Mouse (Mus musculus) heart, postnatal 25 days (tissue): ENCODE measurements at regions not wholly inside any gene's neighbourhood (a gene's known extent, or its start where the extent isn't known, plus 50 kb on each side); places are given as distances from the start of the nearest gene placed in this dataset.

ENCODE experiments used
- DNase-seq: peaks from one replicate; pipeline ENCODE4 v3.0.0; 2022; ENCODE audit warnings: low spot score
- intact Hi-C: fragments of 180-260 bp; cut with DNase I; formaldehyde crosslinking; loops from one replicate; pipeline ENCODE4 v1.15.1; 2025

- DNase-seq = no peak
These were observed 263.1 kb upstream of the Ldb2 start for GRCm38 (mm10) chr5:45062567-45062966.

DNA sequence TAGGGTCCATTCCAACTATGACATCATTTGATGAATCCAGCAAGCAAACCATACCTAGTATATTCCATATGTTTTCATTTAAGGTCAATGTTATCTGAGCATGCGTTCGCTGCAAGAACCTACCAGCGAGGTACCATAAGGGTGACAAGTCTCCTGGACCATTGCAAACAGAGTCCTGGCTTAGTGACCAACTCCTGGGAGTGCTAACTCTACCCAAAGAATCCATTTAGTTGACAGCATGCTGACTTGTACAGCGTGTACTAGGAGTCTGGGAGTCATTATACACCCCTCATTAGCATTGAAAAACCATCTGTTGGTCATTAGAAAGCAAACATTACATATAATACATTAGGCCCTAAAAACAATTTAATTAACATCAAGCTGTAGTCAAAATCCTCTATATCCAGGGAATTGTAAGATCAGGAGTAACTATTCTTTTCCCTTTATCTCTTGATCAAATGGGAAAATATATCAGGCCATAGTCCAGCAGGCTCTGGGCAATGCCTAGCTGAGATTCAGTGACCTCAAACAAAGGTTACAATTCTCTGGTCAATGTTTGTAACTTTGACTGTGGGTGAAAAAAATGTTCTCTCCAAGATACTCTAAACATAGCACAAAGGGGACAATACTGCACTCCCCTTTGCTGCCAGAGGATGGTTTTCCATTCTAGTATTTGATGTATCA, 255.9 kb upstream of the Ldb2 start:
- intact Hi-C loops = no loop called here
- DNase-seq = no peak

More at GRCm38 (mm10) chr5:45062567-45062966, 263.1 kb upstream of the Ldb2 start:
- intact Hi-C loops = no loop called here

DNA sequence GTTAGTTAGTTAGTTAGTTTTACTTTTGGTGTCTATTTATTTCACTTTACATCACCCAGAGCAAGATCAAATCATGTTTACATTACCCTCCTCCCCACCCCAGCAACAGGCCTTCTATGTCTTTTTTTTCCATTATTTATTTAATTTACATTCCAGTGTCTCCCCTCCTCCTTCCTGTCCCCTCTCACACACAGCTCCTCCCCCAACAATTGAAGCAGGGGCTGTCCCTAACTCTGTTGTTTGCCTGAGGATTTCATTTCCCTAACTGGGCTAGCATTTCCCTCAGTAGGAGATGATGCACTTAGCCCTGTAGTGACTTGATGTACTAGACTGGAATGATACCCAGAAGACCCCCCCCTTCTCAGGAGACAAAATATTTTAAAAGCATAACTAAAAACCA, 249.9 kb upstream of the Ldb2 start:
- intact Hi-C loops = no loop called here
- DNase-seq = no peak

DNA sequence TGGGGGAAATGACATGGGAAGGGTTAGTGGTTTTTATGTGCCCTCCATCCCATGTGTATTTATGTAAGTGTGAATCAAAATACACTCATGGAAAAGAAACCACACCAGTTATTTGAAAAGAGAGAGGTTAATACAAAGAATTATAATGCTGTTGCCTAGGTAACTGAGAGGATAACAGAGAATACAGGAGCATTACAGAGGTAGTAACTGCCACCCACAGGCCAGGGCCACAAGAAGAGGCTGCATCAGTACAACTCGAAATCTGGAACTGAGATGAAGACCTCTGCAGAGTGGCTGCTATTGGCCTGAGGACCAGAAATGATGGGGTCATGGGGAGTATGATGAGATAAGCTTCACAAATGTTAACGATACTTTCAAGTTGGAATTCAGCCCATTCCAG, 243.4 kb upstream of the Ldb2 start:
- no peak for DNase-seq
- intact Hi-C loops = no loop called here

DNA sequence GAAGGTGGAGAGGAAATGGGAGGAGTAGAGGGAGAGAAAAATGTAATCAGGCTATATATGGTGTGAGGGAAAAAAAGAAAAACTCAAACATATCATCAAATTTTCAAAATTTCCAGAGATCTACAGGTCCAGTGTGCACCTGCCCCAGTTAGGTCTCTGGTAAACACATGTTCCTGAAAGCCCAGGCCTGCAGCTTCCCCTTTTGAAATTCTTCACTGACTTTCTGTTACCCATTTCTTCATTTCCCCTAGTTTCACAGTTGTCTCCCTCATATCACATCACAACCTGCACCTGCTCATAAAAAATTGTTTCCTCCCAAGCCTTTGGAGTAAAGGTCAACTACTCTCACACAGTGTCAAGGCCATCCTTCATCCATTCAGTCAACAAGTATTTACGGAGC, 236.9 kb upstream of the Ldb2 start:
- no peak for DNase-seq
- intact Hi-C loops = no loop called here

DNA sequence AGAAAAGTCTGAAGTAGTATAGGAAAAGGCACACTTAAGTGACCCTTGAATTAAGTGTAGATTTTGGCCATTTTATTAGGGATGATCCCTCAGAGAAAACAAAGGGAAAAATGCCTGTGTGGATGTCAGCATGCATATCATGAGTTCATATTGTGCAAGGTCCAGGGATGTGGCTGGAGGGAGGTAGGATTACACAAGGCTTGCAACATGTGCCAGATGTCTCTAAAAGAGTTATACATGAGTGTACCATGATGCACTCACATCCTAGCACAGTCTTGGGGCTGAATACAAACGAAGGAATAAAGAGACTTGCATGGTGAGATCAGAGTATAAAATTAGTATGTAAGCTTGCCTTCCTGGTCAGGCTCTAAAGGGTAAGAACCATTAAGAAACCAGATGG, 233.7 kb upstream of the Ldb2 start:
- intact Hi-C loops = no loop called here
- no peak for DNase-seq

DNA sequence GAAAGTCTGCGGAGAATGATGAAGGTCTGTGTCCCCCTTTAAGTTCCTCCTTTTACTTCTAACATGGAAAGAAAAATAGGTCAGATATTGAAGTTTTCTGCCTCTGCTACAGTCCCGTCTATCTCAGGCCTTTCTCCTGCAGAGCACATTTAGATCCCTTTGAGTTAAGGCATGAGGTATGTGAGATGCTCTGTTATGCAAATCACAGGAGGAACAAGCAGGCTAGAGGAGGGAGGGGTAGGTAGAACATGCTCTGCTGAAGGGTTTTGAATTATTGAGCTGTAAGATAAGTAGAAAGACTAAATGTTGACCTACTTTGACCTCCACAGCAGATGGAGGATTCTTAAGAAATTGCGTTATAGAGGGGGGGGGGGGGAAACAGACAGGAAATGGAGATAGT, 228.4 kb upstream of the Ldb2 start:
- DNase-seq = no peak
- intact Hi-C loops = no loop called here

- no peak for DNase-seq
- intact Hi-C loops = no loop called here
These were observed 225.9 kb upstream of the Ldb2 start for GRCm38 (mm10) chr5:45025383-45025782.

GRCm38 (mm10) chr5:45007930-45008329, 208.4 kb upstream of the Ldb2 start:
- intact Hi-C loops = no loop called here
- DNase-seq = no peak

DNA sequence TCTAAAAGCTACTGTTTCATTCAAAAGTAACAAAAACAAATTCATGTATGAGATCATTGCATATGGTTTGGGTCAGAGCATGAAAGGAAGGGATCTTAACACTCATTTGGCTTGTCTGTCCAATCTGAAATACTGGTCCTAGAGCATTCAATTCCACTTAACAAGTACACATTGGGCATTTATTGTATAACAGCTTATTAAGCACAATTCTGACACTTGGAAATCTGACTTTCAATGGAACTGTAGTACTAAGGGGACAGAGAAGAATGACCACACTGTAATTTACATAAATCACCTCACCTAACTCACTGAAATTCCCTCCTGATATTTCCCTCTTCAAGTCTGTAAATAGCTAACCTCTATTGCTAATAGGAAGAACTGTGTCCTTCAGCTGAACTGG, 201.5 kb upstream of the Ldb2 start:
- intact Hi-C loops = no loop called here
- no peak for DNase-seq

- intact Hi-C loops = no loop called here
- DNase-seq = no peak
These were observed 199.6 kb upstream of the Ldb2 start for GRCm38 (mm10) chr5:44999032-44999431.

DNA sequence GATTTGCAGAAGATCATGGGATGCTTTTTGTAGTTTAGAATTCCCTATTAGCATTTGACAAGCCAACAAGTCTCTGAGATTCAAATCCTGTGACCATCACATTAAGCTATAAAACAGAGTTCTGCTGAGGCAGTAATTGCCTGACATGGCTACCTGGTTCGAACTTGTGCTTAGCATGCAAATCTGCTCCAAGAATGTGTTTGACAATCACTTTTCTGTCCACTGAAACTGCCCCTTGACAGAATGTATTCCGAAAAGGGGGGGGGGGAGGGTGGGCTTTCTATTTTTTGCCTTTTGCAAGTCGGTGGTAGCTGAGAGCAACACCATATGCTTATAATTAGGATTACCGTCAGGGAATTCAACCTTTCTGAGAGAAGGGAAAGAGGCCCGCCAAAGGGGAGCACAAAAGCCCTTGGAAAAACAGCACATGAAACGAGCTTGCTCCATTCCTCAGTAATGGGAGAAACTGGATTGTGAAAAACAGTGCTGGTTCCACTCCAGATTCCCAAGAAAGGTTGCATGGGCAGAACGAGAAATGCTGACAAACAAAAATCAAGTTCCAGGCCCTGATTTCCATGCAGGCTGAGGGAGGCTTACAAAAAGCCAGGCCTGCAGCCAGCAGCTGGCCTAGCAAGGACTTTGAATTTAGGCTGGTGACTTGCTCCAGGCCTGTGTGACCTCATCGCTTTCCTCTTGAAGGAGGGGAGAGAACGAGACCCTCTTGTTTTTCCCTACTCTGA, 176.1 kb upstream of the Ldb2 start:
- no peak for DNase-seq
- intact Hi-C loops = no loop called here

DNA sequence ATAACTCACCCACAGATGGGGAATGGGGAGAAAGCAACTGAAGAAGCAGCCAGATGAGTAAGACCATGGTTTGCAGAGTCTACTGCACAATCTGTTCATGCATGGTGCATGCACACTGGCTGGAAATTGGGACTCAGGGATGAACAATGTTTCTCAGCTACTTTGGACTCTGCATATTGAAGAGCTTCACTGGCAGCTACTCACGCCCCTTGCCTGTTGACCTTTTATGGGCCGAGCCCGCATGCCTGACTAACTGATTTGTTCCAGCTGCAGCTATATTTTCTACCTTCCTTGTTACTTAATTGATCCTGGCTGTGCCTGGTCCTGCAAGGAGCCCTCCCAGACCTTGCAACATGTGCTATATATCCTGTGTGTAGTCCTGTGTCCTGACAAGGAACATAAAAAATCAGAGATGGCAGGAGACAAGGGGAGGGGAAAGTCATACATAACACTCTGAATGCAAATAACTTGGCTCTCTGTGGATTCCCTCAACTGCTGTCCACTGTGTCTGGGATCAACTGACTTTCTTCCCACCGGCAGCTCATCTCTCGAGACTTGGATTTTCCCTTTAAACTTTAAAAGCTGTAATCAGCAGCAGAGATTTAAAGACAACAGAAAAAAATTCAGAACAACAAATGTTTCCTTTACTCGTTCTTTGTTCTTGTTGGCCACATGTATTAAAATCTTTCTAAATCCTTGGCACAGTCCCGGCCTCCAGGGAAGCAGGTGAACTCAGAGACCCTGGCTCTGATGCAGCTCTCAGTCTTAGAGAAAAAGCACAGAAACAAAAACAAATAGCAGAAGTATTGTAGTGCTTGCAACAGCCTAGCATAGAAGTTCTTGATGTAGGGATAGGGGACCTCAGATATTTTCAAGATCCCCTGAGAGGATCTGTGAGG, 143.8 kb upstream of the Ldb2 start:
- no peak for DNase-seq
- intact Hi-C loops = no loop called here

DNA sequence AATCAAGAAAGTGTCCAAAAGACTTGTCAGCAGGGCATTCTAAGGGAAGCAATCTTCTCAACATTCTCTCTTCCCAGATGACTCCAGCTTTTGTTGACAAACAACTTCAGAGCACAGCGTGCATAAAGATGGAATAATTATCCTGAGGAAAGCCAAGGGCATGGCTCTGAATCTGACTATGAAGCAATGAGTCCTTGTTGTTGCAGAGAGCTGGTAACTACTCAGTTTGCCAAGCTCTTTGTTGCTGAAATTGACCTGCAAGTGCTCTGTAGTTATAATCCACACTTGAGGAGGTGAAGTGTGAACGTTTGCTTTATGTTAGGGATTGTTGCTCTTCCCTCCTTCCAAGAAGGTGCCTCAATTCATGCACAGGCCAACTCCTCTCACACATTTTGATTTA, 143.1 kb upstream of the Ldb2 start:
- intact Hi-C loops = no loop called here
- no peak for DNase-seq

GRCm38 (mm10) chr5:44925476-44925875, 126.0 kb upstream of the Ldb2 start:
- intact Hi-C loops = no loop called here
- no peak for DNase-seq

DNA sequence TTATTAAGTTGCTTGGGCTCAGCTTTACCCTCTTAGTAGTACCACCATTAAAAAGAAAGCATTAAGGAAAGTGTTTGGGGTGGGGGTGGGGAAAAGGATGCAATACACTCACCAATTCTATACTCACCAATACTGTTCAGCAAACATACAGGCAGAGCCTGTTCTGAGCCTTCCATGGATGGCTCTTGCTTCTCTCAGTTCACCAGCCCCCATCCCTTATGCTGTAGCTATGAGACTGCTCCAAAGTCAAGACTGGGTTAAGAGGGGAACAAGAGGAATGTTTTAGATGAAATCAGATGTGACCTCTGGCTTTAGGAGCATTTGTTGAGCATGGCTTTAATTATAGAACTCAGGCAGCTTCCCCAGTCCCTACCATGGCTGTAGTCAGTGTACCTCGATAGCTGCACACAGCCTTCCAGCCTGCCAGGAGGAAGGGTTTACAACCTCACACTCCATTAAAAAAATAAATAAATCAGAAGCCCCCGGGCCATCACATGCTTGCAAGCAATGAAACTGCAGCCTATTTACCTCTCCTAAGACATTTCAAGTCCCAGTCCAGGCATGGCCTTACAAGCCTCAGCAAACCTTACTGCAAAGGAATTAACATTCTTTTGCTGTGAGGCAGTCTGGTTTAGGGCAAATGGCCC, 122.8 kb upstream of the Ldb2 start:
- DNase-seq = no peak
- intact Hi-C loops = no loop called here

DNA sequence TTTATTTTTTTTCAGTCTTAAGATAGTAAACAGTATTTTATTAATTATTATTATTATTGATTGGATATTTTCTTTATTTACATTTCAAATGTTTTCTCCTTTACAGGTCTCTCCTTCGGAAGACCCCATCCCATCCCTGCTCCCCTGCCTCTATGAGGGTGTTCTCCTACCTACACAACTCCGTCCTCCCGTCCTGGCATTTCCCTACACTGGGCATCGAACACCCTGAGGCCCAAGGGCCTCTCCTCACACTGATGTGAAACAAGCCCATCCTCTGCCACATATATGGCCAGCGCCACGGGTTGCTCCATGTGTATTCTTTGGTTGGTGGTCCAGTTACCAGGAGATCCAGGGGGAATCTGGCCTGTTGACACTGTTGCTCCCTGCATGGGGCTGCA, 118.3 kb upstream of the Ldb2 start:
- DNase-seq = no peak
- intact Hi-C loops = no loop called here

GRCm38 (mm10) chr5:44917173-44917815, 117.8 kb upstream of the Ldb2 start:
- no peak for DNase-seq
- intact Hi-C loops = no loop called here

- no peak for DNase-seq
- intact Hi-C loops = no loop called here
These were observed 103.1 kb upstream of the Ldb2 start for GRCm38 (mm10) chr5:44902541-44902940.

GRCm38 (mm10) chr5:44886566-44887070, 87.1 kb upstream of the Ldb2 start:
- no peak for DNase-seq
- intact Hi-C loops = no loop called here
